Mouse (Mus musculus) frontal cortex, postnatal 36 days (tissue): ENCODE data around the gene Rtkn2.

Source experiments
- DNase-seq, 2 experiments: peaks; one replicate each; pipeline ENCODE4 v3.0.0; 2022; ENCODE audit warnings: low spot score in 2 of 2

Rtkn2 gene

DNA sequence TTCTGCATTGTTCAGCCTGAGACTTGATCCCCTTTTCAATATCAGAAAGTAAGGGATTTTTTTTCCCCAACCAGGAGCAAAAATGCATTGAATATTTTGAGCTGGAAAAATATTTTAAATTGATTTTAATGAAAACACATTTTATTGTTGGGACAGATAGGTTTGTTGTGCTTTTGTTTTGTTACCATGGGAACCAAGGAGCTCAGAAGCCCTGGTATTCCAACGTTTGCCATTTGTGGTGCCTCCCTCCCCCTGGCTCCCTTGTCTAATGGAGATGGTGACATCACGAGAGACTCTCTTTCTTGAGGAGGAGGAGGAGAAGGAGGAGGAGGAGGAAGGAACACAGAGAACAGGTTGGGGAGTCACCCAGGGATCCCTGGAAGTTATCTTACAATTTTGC, 125.1 kb downstream of the Rtkn2 start:
- no peak for DNase-seq

DNA sequence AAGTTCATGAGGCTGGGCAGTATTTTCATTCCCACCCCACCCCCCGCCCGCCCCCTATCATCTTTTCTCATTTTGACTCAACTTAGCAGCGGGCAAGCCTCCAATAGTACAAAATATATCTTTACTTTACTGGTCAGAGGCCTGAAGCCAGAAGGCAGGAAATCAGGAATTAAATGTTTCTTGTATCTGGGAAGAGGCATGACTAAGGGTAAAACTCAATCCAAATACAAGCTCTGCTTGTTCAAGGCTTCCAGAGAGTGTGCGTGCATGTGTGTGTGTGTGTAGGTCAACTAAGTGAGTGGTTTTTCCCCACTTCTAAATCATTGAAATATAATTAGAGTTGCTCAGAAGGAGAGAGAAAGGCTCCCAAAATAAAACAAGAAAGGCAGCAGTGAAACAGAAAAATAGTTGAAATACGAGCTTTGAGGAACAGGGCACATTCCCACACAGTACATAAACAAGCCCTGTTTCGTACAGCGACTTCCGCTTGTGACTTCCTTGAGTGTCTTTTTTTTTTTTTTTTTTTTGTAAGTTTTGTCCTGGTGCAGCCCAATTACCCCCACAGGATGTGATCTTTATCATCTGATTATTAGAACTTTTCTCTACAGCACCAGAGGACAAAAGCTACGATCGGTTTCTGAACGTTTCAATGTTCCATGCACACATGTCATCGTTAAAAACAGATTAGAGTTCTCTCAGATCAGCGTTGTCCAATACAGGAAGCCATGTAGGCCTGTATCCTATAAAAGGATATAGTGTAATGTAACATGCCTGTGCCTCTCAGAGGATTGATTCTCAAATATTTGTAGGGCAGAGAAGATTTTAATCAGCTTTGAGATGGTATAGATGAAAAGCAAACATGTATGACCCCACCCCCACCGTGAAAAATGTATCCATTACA, 125.8 kb downstream of the Rtkn2 start:
- DNase-seq: no peak

DNA sequence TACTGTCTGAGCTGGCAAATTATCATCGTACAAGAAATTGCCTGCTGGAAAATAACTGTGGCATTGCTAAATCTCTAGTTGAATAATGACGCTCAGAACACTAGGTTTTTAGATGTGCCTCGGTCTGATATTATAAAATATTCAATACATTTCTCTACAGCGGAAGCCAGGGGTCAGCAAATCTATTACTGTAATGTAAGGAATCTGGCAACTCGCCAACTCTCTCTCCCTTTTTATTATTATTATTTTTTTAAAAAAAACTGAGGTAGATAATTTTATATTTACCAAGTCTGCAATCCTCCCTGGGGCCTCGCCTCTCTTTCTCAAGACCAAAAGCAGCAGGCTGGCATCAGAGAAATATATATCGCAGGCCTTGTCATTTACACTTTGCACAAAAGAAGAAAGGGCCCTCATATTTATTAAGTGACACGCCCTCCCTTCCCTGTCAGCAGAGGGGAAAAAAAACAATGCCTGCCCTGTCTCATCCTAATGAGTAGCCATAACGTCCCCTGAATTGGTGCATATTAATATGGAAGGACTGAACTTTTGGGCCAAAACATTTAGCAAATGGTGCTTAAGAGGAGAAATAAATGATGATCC, 127.1 kb downstream of the Rtkn2 start:
- no peak for DNase-seq

DNA sequence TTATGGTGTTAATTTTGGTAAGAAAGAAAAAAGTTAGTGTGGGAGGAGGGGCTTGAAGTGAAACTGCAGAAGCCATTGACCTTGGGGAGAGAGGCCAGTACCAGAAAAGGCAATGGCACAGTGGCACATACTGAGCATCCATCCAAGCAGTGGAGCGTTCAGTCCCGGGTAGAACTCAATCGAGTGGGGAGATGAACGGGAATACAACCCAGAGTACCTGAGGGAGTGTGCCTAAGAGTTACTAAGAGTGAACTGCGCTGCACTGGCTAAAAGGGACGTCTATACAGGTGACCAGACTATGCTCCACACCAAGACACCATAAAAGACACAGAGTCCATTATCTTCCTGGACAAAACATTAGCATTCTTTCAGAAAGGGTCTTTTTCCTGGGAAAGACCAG, 128.3 kb downstream of the Rtkn2 start:
- no peak for DNase-seq
